Mouse (Mus musculus): ENCODE measurements at regions not wholly inside any gene's neighbourhood (a gene's known extent, or its start where the extent isn't known, plus 50 kb on each side); places are given as distances from the start of the nearest gene placed in this dataset.

- TF ChIP-seq CTCF (IDR thresholded peaks at IDR 0.05; ENCODE audit: insufficient read depth, low read depth, low read length): no peak
- no peak for TF ChIP-seq POLR2A (IDR thresholded peaks at IDR 0.05; ENCODE audit: insufficient read depth, low read depth, low read length)
Measured at GRCm38 (mm10) chr11:48594429-48594828, 205.7 kb upstream of the Rack1 start.
